Mouse (Mus musculus) kidney, adult 2 months (tissue): Measurements from ENCODE around the gene Olfr1425. TPM values are rescaled to one million over a fixed set of nuclear protein-coding genes. Genes with fewer than 3 reads are reported as not detected.
"Not testable (repeated sequence)": the region's sequence is repeated elsewhere in the genome, so short reads cannot be mapped to it uniquely, and the experiment has no call there.

ENCODE experiments used
- DNase-seq: peaks from one replicate; pipeline ENCODE4 v3.0.0; 2021
- H3K27ac ChIP-seq: fragments of 200-500 bp; 2 replicates; pipeline ENCODE4 v1.5.1; 2012; ENCODE audit warnings: low read depth, low read length, control low read depth, inconsistent platforms; ENCODE audit not compliant: insufficient read depth
- H3K27me3 ChIP-seq: fragments of 200-500 bp; replicated peaks from 2 replicates; pipeline ENCODE4 v1.6.1; 2012; ENCODE audit warnings: mild to moderate bottlenecking, moderate library complexity, low read length, inconsistent platforms; ENCODE audit not compliant: control insufficient read depth, insufficient read depth
- H3K36me3 ChIP-seq: fragments of 200-500 bp; 2 replicates; pipeline ENCODE4 v1.6.1; 2012; ENCODE audit warnings: mild to moderate bottlenecking, moderate library complexity, low read length, inconsistent platforms; ENCODE audit not compliant: control insufficient read depth, insufficient read depth
- H3K4me1 ChIP-seq: fragments of 200-500 bp; 2 replicates; pipeline ENCODE4 v1.6.1; 2011; ENCODE audit warnings: low read length; ENCODE audit not compliant: control insufficient read depth, insufficient read depth
- H3K4me3 ChIP-seq: fragments of 200-500 bp; 2 replicates; pipeline ENCODE4 v1.5.1; 2011; ENCODE audit warnings: mild to moderate bottlenecking, low read depth, low read length, control low read depth; ENCODE audit not compliant: insufficient read depth
- CTCF ChIP-seq: fragments of 200-500 bp; conservative IDR thresholded peaks from 2 replicates; pipeline ENCODE4 v1.5.1; 2011; ENCODE audit warnings: low read depth, mild to moderate bottlenecking, control low read depth, low read length, moderate library complexity, mixed read lengths; ENCODE audit not compliant: insufficient read depth, insufficient read length
- POLR2A ChIP-seq: fragments of 200-500 bp; IDR thresholded peaks from one replicate; pipeline ENCODE4 v1.6.1; 2011; ENCODE audit warnings: low read depth, low read length, control low read depth
- WGBS: fragments of 180-500 bp; shearing (Covaris S2); methylation state at CpG from one replicate; pipeline ENCODE4 v1.1.7; 2018; 5-methylcytosine and 5-hydroxymethylcytosine counted together
- polyA plus RNA-seq: library from polyadenylated mRNA; depleted of rRNA; stranded (reverse); fragments of >200 nt; gene quantifications from 2 replicates; pipeline ENCODE4 v1.2.3, GENCODE M21; 2012; rRNA removed

The Olfr1425 gene
- polyA plus RNA-seq, 1 experiment = not detected

GRCm38 (mm10) chr19:12062582-12062981, 14.9 kb downstream of the Olfr1425 start, which contains the start of gene Olfr1424:
Olfr1424 (minus strand) TSS chr19:12062682.
- H3K36me3 ChIP-seq, H3K27ac ChIP-seq, DNase-seq, H3K4me3 ChIP-seq, H3K27me3 ChIP-seq, H3K4me1 ChIP-seq: not testable (repeated sequence)
- WGBS = 90% methylated on average over 1 of the region's 1 CpGs

GRCm38 (mm10) chr19:12043163-12043562, 34.4 kb downstream of the Olfr1425 start:
- Histone ChIP-seq H3K4me1 (no peaks in the 10 kb centered on the region), H3K4me3 (no peak overlapping the region), H3K27ac (no peak overlapping the region), H3K27me3 (no peaks in the 10 kb centered on the region), H3K36me3 (no peaks in the 10 kb centered on the region)
- DNase-seq = no peak
- no peak for TF ChIP-seq POLR2A
- TF ChIP-seq CTCF = no peak
- 93% methylated on average over 5 of the region's 5 CpGs for WGBS

- H3K27ac ChIP-seq = no peak within 1 kb of the TSS
- no peak within 1 kb of the TSS for H3K4me3 ChIP-seq
- no peaks in the 10 kb centered on the region for H3K36me3 ChIP-seq
- TF ChIP-seq POLR2A = no peak
- no peak for TF ChIP-seq CTCF
- H3K4me1 ChIP-seq = no peaks in the 10 kb centered on the region
- no peaks in the 10 kb centered on the region for H3K27me3 ChIP-seq
- DNase-seq = no peak
- 58% methylated on average over 2 of the region's 2 CpGs for WGBS
Observed at GRCm38 (mm10) chr19:12041217-12041616, 36.3 kb downstream of the Olfr1425 start, which contains the start of gene Olfr1423. Olfr1423 (minus strand) TSS chr19:12041317.

GRCm38 (mm10) chr19:12037727-12038126, 39.8 kb downstream of the Olfr1425 start:
- no peak for TF ChIP-seq CTCF
- TF ChIP-seq POLR2A = no peak
- Histone ChIP-seq H3K27ac (no peak overlapping the region), H3K4me3 (no peak overlapping the region), H3K4me1 (no peaks in the 10 kb centered on the region), H3K36me3 (no peaks in the 10 kb centered on the region), H3K27me3 (no peaks in the 10 kb centered on the region)
- DNase-seq = no peak

- Histone ChIP-seq H3K4me1 (no peaks in the 10 kb centered on the region), H3K27ac (no peak overlapping the region), H3K36me3 (no peaks in the 10 kb centered on the region), H3K27me3 (no peaks in the 10 kb centered on the region; the same call in 1 of the 2 replicates), H3K4me3 (no peak overlapping the region)
- WGBS = 71% methylated on average over 2 of the region's 2 CpGs
- no peak for DNase-seq
- TF ChIP-seq CTCF (no peak), POLR2A (no peak)
Observed at GRCm38 (mm10) chr19:12026606-12027005, 50.9 kb downstream of the Olfr1425 start.

- Histone ChIP-seq H3K4me1 (no peaks in the 10 kb centered on the region), H3K27ac (no peak overlapping the region), H3K36me3 (no peaks in the 10 kb centered on the region), H3K4me3 (no peak overlapping the region), H3K27me3 (no peaks in the 10 kb centered on the region; the same call in 1 of the 2 replicates)
- 88% methylated on average over 3 of the region's 3 CpGs for WGBS
- TF ChIP-seq CTCF = no peak
- TF ChIP-seq POLR2A = no peak
- DNase-seq = no peak
Observed at GRCm38 (mm10) chr19:12025333-12025732, 52.2 kb downstream of the Olfr1425 start.

GRCm38 (mm10) chr19:12024149-12024548, 53.4 kb downstream of the Olfr1425 start:
- no peak for DNase-seq
- Histone ChIP-seq H3K27ac (no peak overlapping the region), H3K4me3 (no peak overlapping the region), H3K4me1 (no peaks in the 10 kb centered on the region), H3K27me3 (no peaks in the 10 kb centered on the region), H3K36me3 (no peaks in the 10 kb centered on the region)
- no peak for TF ChIP-seq POLR2A
- no peak for TF ChIP-seq CTCF
- WGBS = 78% methylated on average over 4 of the region's 4 CpGs

Other genes starting within 250 kb of the Olfr1425 start
- gene Olfr1417, start 238.5 kb downstream of the Olfr1425 start, polyA plus RNA-seq = not detected in 2 replicates
- gene Olfr1418, start 216.7 kb downstream of the Olfr1425 start, polyA plus RNA-seq = not detected in 2 replicates
- gene Olfr1419, start 202.6 kb downstream of the Olfr1425 start, polyA plus RNA-seq = 0.05 TPM in 1 of 2 replicates, not detected in the other
- gene Olfr1420, start 191.2 kb downstream of the Olfr1425 start, polyA plus RNA-seq = not detected in 2 replicates
- 13.9 and 17.6 TPM in 2 replicates for gene Patl1, start 165.3 kb downstream of the Olfr1425 start, polyA plus RNA-seq
- 21.7 and 24.8 TPM in 2 replicates for gene Osbp, start 111.8 kb downstream of the Olfr1425 start, polyA plus RNA-seq
- gene Olfr1423, start 36.4 kb downstream of the Olfr1425 start, polyA plus RNA-seq = not detected in 2 replicates
- gene Olfr1424, start 15.0 kb downstream of the Olfr1425 start, polyA plus RNA-seq = not detected in 2 replicates
- gene Olfr1426, start 14.3 kb upstream of the Olfr1425 start, polyA plus RNA-seq = not detected in 2 replicates
- gene Olfr1427, start 25.6 kb upstream of the Olfr1425 start, polyA plus RNA-seq = not detected in 2 replicates
- not detected in 2 replicates for gene Olfr1428, start 38.2 kb upstream of the Olfr1425 start, polyA plus RNA-seq
- gene Olfr76, start 45.5 kb upstream of the Olfr1425 start, polyA plus RNA-seq = not detected in 2 replicates
- gene Olfr1555-ps1, start 92.4 kb upstream of the Olfr1425 start, polyA plus RNA-seq = not detected in 2 replicates
- not detected in 2 replicates for gene Olfr1431, start 122.9 kb upstream of the Olfr1425 start, polyA plus RNA-seq
- gene Olfr1432, start 154.9 kb upstream of the Olfr1425 start, polyA plus RNA-seq = not detected in 2 replicates
- gene Olfr262, start 163.9 kb upstream of the Olfr1425 start, polyA plus RNA-seq = not detected in 2 replicates
- not detected in 2 replicates for gene Olfr235, start 183.3 kb upstream of the Olfr1425 start, polyA plus RNA-seq
- gene Olfr1434, start 202.1 kb upstream of the Olfr1425 start, polyA plus RNA-seq = not detected in 2 replicates
- gene Olfr1436, start 221.4 kb upstream of the Olfr1425 start, polyA plus RNA-seq = not detected in 2 replicates
- gene Olfr1437, start 247.4 kb upstream of the Olfr1425 start, polyA plus RNA-seq = not detected in 2 replicates